Mouse (Mus musculus): ENCODE measurements around the gene Nrarp.

Nrarp gene

GRCm38 (mm10) chr2:25180478-25180903, at the start of gene Nrarp:
Gene Nrarp, plus strand, starts transcription at chr2:25180758.
- DNase-seq, result peak; percentile 95 to 97

- no peak for DNase-seq
These were observed 49.0 kb upstream of the Nrarp start for GRCm38 (mm10) chr2:25131601-25132000.

- DNase-seq, result no peak
These were observed 42.7 kb upstream of the Nrarp start for GRCm38 (mm10) chr2:25137832-25138231.

- DNase-seq, result no peak
These were observed 39.4 kb upstream of the Nrarp start for GRCm38 (mm10) chr2:25141185-25141584.

- DNase-seq, result no peak
These were observed 38.6 kb upstream of the Nrarp start for GRCm38 (mm10) chr2:25141921-25142320.

GRCm38 (mm10) chr2:25145346-25145745, 35.2 kb upstream of the Nrarp start:
- peak; percentile 59 to 76 for DNase-seq

GRCm38 (mm10) chr2:25147398-25147797, 33.2 kb upstream of the Nrarp start:
- DNase-seq, result no peak

- no peak for DNase-seq
These were observed 32.7 kb upstream of the Nrarp start for GRCm38 (mm10) chr2:25147892-25148291.

GRCm38 (mm10) chr2:25149643-25150042, 30.9 kb upstream of the Nrarp start:
- no peak for DNase-seq

- DNase-seq, result no peak
These were observed 29.1 kb upstream of the Nrarp start for GRCm38 (mm10) chr2:25151280-25151956.

- no peak for DNase-seq
These were observed 24.4 kb upstream of the Nrarp start for GRCm38 (mm10) chr2:25156177-25156576.

GRCm38 (mm10) chr2:25156990-25157389, 23.6 kb upstream of the Nrarp start:
- no peak for DNase-seq

- DNase-seq, result peak; percentile 49 to 67
These were observed 22.9 kb upstream of the Nrarp start for GRCm38 (mm10) chr2:25157655-25158054.

- DNase-seq, result peak in 1 of 2 experiments; percentile 50
These were observed 13.1 kb upstream of the Nrarp start for GRCm38 (mm10) chr2:25167481-25167880.

GRCm38 (mm10) chr2:25167919-25168664, 12.5 kb upstream of the Nrarp start:
- DNase-seq, result peak; percentile 88 to 93

GRCm38 (mm10) chr2:25168665-25168978, 11.9 kb upstream of the Nrarp start:
- no peak for DNase-seq

GRCm38 (mm10) chr2:25169778-25170177, 10.8 kb upstream of the Nrarp start:
- peak in 1 of 2 experiments; percentile 43 for DNase-seq

GRCm38 (mm10) chr2:25170326-25171100, 10.0 kb upstream of the Nrarp start:
- DNase-seq, result no peak

GRCm38 (mm10) chr2:25171101-25171768, 9.3 kb upstream of the Nrarp start:
- no peak for DNase-seq

- DNase-seq, result no peak
These were observed 8.8 kb upstream of the Nrarp start for GRCm38 (mm10) chr2:25171769-25172153.

GRCm38 (mm10) chr2:25172629-25173028, 7.9 kb upstream of the Nrarp start:
- peak in 1 of 2 experiments; percentile 62 for DNase-seq

GRCm38 (mm10) chr2:25173821-25174220, 6.7 kb upstream of the Nrarp start:
- no peak for DNase-seq

Data from kidney, postnatal 4 days (tissue).